Mouse (Mus musculus): ENCODE data around the gene Scn8a.

The Scn8a gene

GRCm38 (mm10) chr15:101094979-101095378, 225.3 kb downstream of the Scn8a start:
- no peak for DNase-seq (ENCODE audit: low read depth)

GRCm38 (mm10) chr15:101095392-101095791, 225.7 kb downstream of the Scn8a start:
- DNase-seq (ENCODE audit: low read depth): no peak

All from fibroblast of lung, adult 2 months (primary cell).